19 mouse cellular contexts compared by ENCODE assay signal in genomic region chr11:106392597-106393330, GRCm38 (mm10). TPM values are rescaled to one million over a fixed set of nuclear protein-coding genes. Genes with fewer than 3 reads are reported as not detected.
A peak's percentile ranks its signal among the peaks of the same experiment; 100 is the strongest.
DNase-seq lines count a peak whose midpoint lies in the region; ATAC-seq and TF ChIP-seq lines count a peak whose summit lies in the region.
"Had no signal": no experiment of that assay in that cellular context is flagged by ENCODE, and none has a peak within 500 bp of the region (broad histone marks: within the 10 kb centered on the region; RNA-seq: fewer than 3 reads in every experiment).

No protein-coding gene starts in this region.

- 58% methylated on average over 7 of the region's 7 CpGs for WGBS in intestine, embryonic 15.5 days
- 47% methylated on average over 7 of the region's 7 CpGs for WGBS in intestine, postnatal 0 days
- WGBS in liver, adult 2 months, result 16% methylated on average over 7 of the region's 7 CpGs

- no peak overlapping the region for H3K4me2 ChIP-seq in intestine, embryonic 15.5 days (replicated peaks)
- no peak overlapping the region for H3K4me2 ChIP-seq in intestine, postnatal 0 days (replicated peaks; ENCODE audit: low read depth)
- no peak overlapping the region for H3K4me2 ChIP-seq in myocyte (ENCODE audit: low read depth)
- H3K4me2 ChIP-seq: heart, embryonic 15.5 days; limb, embryonic 12.5 days; midbrain, embryonic 13.5 days had no signal

- ATAC-seq in intestine, embryonic 15.5 days, result peak; percentile 20; the same call in 1 of the 2 replicates
- no peak for ATAC-seq in intestine, postnatal 0 days
- ATAC-seq: Patski had no signal

- no peaks in the 10 kb centered on the region; the same call in 1 of the 2 replicates for H3K4me1 ChIP-seq in intestine, embryonic 15.5 days (replicated peaks)
- no peaks in the 10 kb centered on the region for H3K4me1 ChIP-seq in intestine, postnatal 0 days (replicated peaks; ENCODE audit: control insufficient read depth, insufficient read depth, low read length)
- H3K4me1 ChIP-seq in liver, adult 2 months (ENCODE audit: control insufficient read depth, insufficient read depth, low read length), result peaks cover 14% of the 10 kb centered on the region
- H3K4me1 ChIP-seq: midbrain, embryonic 13.5 days had no signal

- H3K27me3 ChIP-seq in intestine, embryonic 15.5 days (replicated peaks), result no peaks in the 10 kb centered on the region
- H3K27me3 ChIP-seq in intestine, postnatal 0 days (replicated peaks; ENCODE audit: control insufficient read depth, insufficient read depth, low read length), result no peaks in the 10 kb centered on the region
- no peaks in the 10 kb centered on the region for H3K27me3 ChIP-seq in liver, adult 2 months (ENCODE audit: control insufficient read depth, insufficient read depth, low read length)
- no peaks in the 10 kb centered on the region for H3K27me3 ChIP-seq in myocyte (ENCODE audit: control insufficient read depth, insufficient read depth, insufficient read length)
- H3K27me3 ChIP-seq: heart, embryonic 15.5 days; limb, embryonic 12.5 days; midbrain, embryonic 13.5 days; Patski had no signal

- no peak overlapping the region for H3K4me3 ChIP-seq in intestine, embryonic 15.5 days (replicated peaks)
- H3K4me3 ChIP-seq in intestine, postnatal 0 days (ENCODE audit: low read depth, low read length), result no peak overlapping the region
- no peak overlapping the region for H3K4me3 ChIP-seq in liver, adult 2 months (ENCODE audit: insufficient read depth, low read depth, low read length)
- no peak overlapping the region for H3K4me3 ChIP-seq in myocyte
- H3K4me3 ChIP-seq: embryonic facial prominence, embryonic 10.5 days; gastrocnemius, adult 2 months; heart, embryonic 15.5 days; layer of hippocampus, adult 2 months; left cerebral cortex, adult 2 months; limb, embryonic 12.5 days; midbrain, embryonic 13.5 days had no signal

- TF ChIP-seq POLR2A in liver, adult 2 months (IDR thresholded peaks at IDR 0.05; ENCODE audit: extremely low read depth, insufficient read depth, low read length), result no peak
- TF ChIP-seq POLR2A in myocyte (IDR thresholded peaks at IDR 0.05; ENCODE audit: insufficient read length, low read depth), result no peak

- H3K9ac ChIP-seq in intestine, embryonic 15.5 days, result no peak overlapping the region
- no peak overlapping the region for H3K9ac ChIP-seq in intestine, postnatal 0 days (ENCODE audit: low read depth, low read length)
- no peak overlapping the region for H3K9ac ChIP-seq in liver, adult 2 months (ENCODE audit: low read depth, low read length)
- H3K9ac ChIP-seq: forebrain, postnatal 0 days; heart, embryonic 15.5 days; limb, embryonic 12.5 days; midbrain, embryonic 13.5 days had no signal

- H3ac ChIP-seq in myocyte (ENCODE audit: control insufficient read depth, insufficient read length), result no peak overlapping the region

- H3K27ac ChIP-seq in intestine, embryonic 15.5 days, result no peak overlapping the region
- no peak overlapping the region for H3K27ac ChIP-seq in intestine, postnatal 0 days (ENCODE audit: low read depth, low read length)
- peak overlapping the region; percentile 67 for H3K27ac ChIP-seq in liver, adult 2 months (replicated peaks; ENCODE audit: insufficient read depth, low read depth, low read length)
- H3K27ac ChIP-seq: embryonic facial prominence, embryonic 10.5 days; gastrocnemius, adult 2 months; heart, embryonic 15.5 days; layer of hippocampus, adult 2 months; left cerebral cortex, adult 2 months; limb, embryonic 12.5 days; midbrain, embryonic 13.5 days had no signal

- H3K9me3 ChIP-seq in intestine, embryonic 15.5 days, result no peaks in the 10 kb centered on the region
- no peaks in the 10 kb centered on the region for H3K9me3 ChIP-seq in intestine, postnatal 0 days (ENCODE audit: control insufficient read depth)
- H3K9me3 ChIP-seq: embryonic facial prominence, embryonic 10.5 days; heart, embryonic 15.5 days; limb, embryonic 12.5 days; midbrain, embryonic 13.5 days had no signal

- peak; percentile 50 for DNase-seq in c-Kit-positive CD71-positive TER-119-negative erythroid progenitor cells, embryonic 14.5 days (ENCODE audit: low read depth)
- peak; percentile 92 for DNase-seq in liver, adult 2 months (ENCODE audit: extremely low read depth, low read depth, low spot score)
- no peak for DNase-seq in gastrocnemius, adult 18-20 months (ENCODE audit: low spot score)
- DNase-seq in adrenal gland, adult (ENCODE audit: inconsistent age in 2 of 2, low spot score in 1 of 2), result no peak
- no peak for DNase-seq in embryo, embryonic 10.5 days (ENCODE audit: low spot score)

- H3K36me3 ChIP-seq in intestine, embryonic 15.5 days, result 0 out of 2 replicates have a peak, but pooled peaks cover 3% of the 10 kb centered on the region
- peaks cover 2% of the 10 kb centered on the region; the same call in 1 of the 2 replicates for H3K36me3 ChIP-seq in intestine, postnatal 0 days (ENCODE audit: control insufficient read depth, insufficient read depth)
- peaks cover 27% of the 10 kb centered on the region for H3K36me3 ChIP-seq in liver, adult 2 months (ENCODE audit: control insufficient read depth, insufficient read depth, low read length)
- H3K36me3 ChIP-seq in myocyte (ENCODE audit: control insufficient read depth, insufficient read depth), result peaks cover 6% of the 10 kb centered on the region
- H3K36me3 ChIP-seq: heart, embryonic 15.5 days had no signal

- no peaks in the 10 kb centered on the region for H3K79me2 ChIP-seq in liver, adult 2 months (ENCODE audit: control insufficient read depth, insufficient read depth, low read length)
- no peaks in the 10 kb centered on the region for H3K79me2 ChIP-seq in myocyte (ENCODE audit: control insufficient read depth, insufficient read depth)

- no peak for TF ChIP-seq CTCF in intestine, postnatal 0 days (IDR thresholded peaks at IDR 0.05; ENCODE audit: low read depth)
- TF ChIP-seq CTCF in liver, adult 2 months (IDR thresholded peaks at IDR 0.05; ENCODE audit: low read depth, low read length), result peak; percentile 39

TF ChIP-seq in myocyte, 11 proteins besides CTCF, POLR2A, EP300 and RAD21:
- peak; percentile 64 for TF ChIP-seq USF1 (IDR thresholded peaks at IDR 0.05; ENCODE audit: low read depth)
- peak in 2 of 3 experiments; percentile 67 for TF ChIP-seq MYOG (IDR thresholded peaks at IDR 0.05; ENCODE audit: control insufficient read depth in 1 of 3, insufficient read depth in 1 of 3, insufficient read length in 2 of 3, low read depth in 2 of 3)
- no peak for TF ChIP-seq REST (IDR thresholded peaks at IDR 0.05; ENCODE audit: insufficient read depth, insufficient read length)
- TF ChIP-seq TCF3 (IDR thresholded peaks at IDR 0.05; ENCODE audit: insufficient read length, low read depth), result no peak
- no peak for TF ChIP-seq SRF (IDR thresholded peaks at IDR 0.05; ENCODE audit: control insufficient read depth, insufficient read length, low read depth)
- TF ChIP-seq POLR2AphosphoS2 (IDR thresholded peaks at IDR 0.05; ENCODE audit: insufficient read length, low read depth), result peak; percentile 56
- no peak for TF ChIP-seq MAX (IDR thresholded peaks at IDR 0.05; ENCODE audit: low read depth)
- TF ChIP-seq CEBPB (IDR thresholded peaks at IDR 0.05; ENCODE audit: insufficient read depth, poor library complexity, severe bottlenecking), result no peak
- TF ChIP-seq E2F4 (IDR thresholded peaks at IDR 0.05; ENCODE audit: insufficient read depth), result no peak
- peak; percentile 31 to 72 (median 64) for TF ChIP-seq MYOD1 (IDR thresholded peaks at IDR 0.05; ENCODE audit: control insufficient read depth in 1 of 3, insufficient read length in 2 of 3, low read depth in 2 of 3)
- TF ChIP-seq TCF12 (IDR thresholded peaks at IDR 0.05; ENCODE audit: insufficient read depth, poor library complexity, severe bottlenecking), result peak; percentile 17

RNA-seq across cellular contexts. Expression of gene Icam2, which starts 4.9 kb away (rescaled TPM):
- polyA plus RNA-seq in intestine, embryonic 15.5 days (2015; fragmentation: Nextera tagmentation; extraction: Ambion mirVana), result 38.1 and 39.3 TPM in 2 replicates
- polyA plus RNA-seq in intestine, postnatal 0 days (2015; fragmentation: Nextera tagmentation; extraction: Ambion mirVana), result 14.2 and 15.4 TPM in 2 replicates
- 5.3 and 6.7 TPM in 2 replicates for total RNA-seq in liver, adult 2 months (2014; rRNA removed)
- 5.0 and 5.4 TPM in 2 replicates for polyA plus RNA-seq in liver, adult 2 months (2012; rRNA removed)
- not detected for polyA plus RNA-seq in myocyte (2012; fragmentation: generic; extraction: Trizol)
- 1 to 10 TPM; 3.3 to 7.8 TPM for total RNA-seq in gastrocnemius, adult 18-20 months (2021)
- polyA plus RNA-seq: Patski had no signal

RNA-seq across cellular contexts. Expression of gene Prr29, which starts 27.5 kb away (rescaled TPM):
- 0.34 and 0.69 TPM in 2 replicates for polyA plus RNA-seq in intestine, embryonic 15.5 days (2015; fragmentation: Nextera tagmentation; extraction: Ambion mirVana)
- 0.52 and 0.97 TPM in 2 replicates for polyA plus RNA-seq in intestine, postnatal 0 days (2015; fragmentation: Nextera tagmentation; extraction: Ambion mirVana)
- total RNA-seq in liver, adult 2 months (2014; rRNA removed), result not detected in 2 replicates
- polyA plus RNA-seq in liver, adult 2 months (2012; rRNA removed), result 0.17 TPM in 1 of 2 replicates, not detected in the other
- 0.32 TPM for polyA plus RNA-seq in myocyte (2012; fragmentation: generic; extraction: Trizol)
- total RNA-seq in gastrocnemius, adult 18-20 months (2021), result 1 to 10 TPM; 4.8 to 5.7 TPM
- total RNA-seq: adrenal gland, postnatal 4 days; forebrain, postnatal 0 days; hematopoietic stem cell, adult 5-6 weeks; layer of hippocampus, adult 2 months; left cerebral cortex, adult 2 months had no signal
- polyA plus RNA-seq: embryonic facial prominence, embryonic 10.5 days; limb, embryonic 12.5 days; midbrain, embryonic 13.5 days; Patski had no signal

RNA-seq across cellular contexts. Expression of gene Scn4a, which starts 39.7 kb away (rescaled TPM):
- 0.03 and 0.05 TPM in 2 replicates for polyA plus RNA-seq in intestine, embryonic 15.5 days (2015; fragmentation: Nextera tagmentation; extraction: Ambion mirVana)
- polyA plus RNA-seq in intestine, postnatal 0 days (2015; fragmentation: Nextera tagmentation; extraction: Ambion mirVana), result 0.01 TPM in 1 of 2 replicates, not detected in the other
- 0.09 and 0.13 TPM in 2 replicates for total RNA-seq in liver, adult 2 months (2014; rRNA removed)
- polyA plus RNA-seq in liver, adult 2 months (2012; rRNA removed), result 0.02 TPM in 2 replicates
- polyA plus RNA-seq in myocyte (2012; fragmentation: generic; extraction: Trizol), result 15.3 TPM
- total RNA-seq in gastrocnemius, adult 18-20 months (2021), result 100 to 1,000 TPM; 472 to 505 TPM
- total RNA-seq: forebrain, postnatal 0 days; hematopoietic stem cell, adult 5-6 weeks; layer of hippocampus, adult 2 months; left cerebral cortex, adult 2 months had no signal

Comparison
In these comparisons a context has a peak if more than half of its experiments do, and no peak if none do; other contexts are left out.
1. DNase-seq: peak in c-Kit-positive CD71-positive TER-119-negative erythroid progenitor cells, embryonic 14.5 days (single experiment) and liver, adult 2 months (single experiment); none in gastrocnemius, adult 18-20 months (single experiment), adrenal gland, adult (0 of 2) and embryo, embryonic 10.5 days (single experiment).
2. RNA of gene Scn4a, which starts 39.7 kb away (polyA plus RNA-seq): 15.3 TPM in myocyte (single experiment); 0.03 to 0.05 TPM in intestine, embryonic 15.5 days, 0.02 TPM in liver, adult 2 months and 0.01 TPM in intestine, postnatal 0 days; every median in the first group is over 10 times any median in the second.